Comparison of ENCODE assay signal across 8 mouse cellular contexts in the genomic region with DNA sequence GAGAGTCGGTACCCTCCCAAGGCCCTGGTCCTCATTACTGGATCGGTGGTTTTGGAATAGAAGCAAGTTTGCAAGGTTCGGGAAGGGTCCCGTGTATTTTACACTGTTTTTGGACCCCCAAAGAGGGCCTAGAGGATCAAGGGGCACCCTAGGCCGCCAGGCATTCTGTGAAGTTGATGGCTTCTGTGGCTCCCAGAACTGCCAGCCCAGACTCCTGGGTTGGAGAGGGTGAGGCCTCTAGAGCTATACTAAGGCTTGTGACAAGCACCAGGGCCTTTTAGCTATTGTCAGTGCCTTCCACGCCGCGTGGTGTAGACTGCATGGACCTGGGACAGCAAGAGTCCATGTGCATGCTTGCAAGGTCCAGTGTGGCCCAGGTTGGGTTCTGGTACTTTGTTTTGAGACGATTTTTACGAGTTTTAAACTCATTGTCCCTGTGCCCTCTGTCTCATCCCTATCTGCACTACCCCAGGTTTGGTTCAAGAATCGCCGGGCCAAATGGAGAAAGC. TPM values are rescaled to one million over a fixed set of nuclear protein-coding genes. Genes with fewer than 3 reads are reported as not detected.
A peak's percentile ranks its signal among the peaks of the same experiment; 100 is the strongest.
DNase-seq lines count a peak whose midpoint lies in the region; ATAC-seq and TF ChIP-seq lines count a peak whose summit lies in the region.

No protein-coding gene starts in this region.

- WGBS in forebrain, embryonic 11.5 days = 2% methylated on average over 12 of the region's 12 CpGs
- under 1% methylated on average over 12 of the region's 12 CpGs for WGBS in forebrain, embryonic 13.5 days
- 13% methylated on average over 12 of the region's 12 CpGs for WGBS in lung, embryonic 14.5 days
- 13% methylated on average over 12 of the region's 12 CpGs for WGBS in lung, adult 2 months
- 1% methylated on average over 12 of the region's 12 CpGs for WGBS in limb, embryonic 14.5 days

- TF ChIP-seq POLR2A in lung, adult 2 months (IDR thresholded peaks at IDR 0.05; ENCODE audit: borderline replicate concordance, extremely low read depth, low read depth, low read length) = no peak
- TF ChIP-seq POLR2A in limb, embryonic 14.5 days (IDR thresholded peaks at IDR 0.05; ENCODE audit: borderline replicate concordance, extremely low read depth, insufficient read depth, insufficient read length) = no peak

- H3K36me3 ChIP-seq in forebrain, embryonic 11.5 days (ENCODE audit: control insufficient read depth, insufficient read depth, low read length) = no peaks in the 10 kb centered on the region
- no peaks in the 10 kb centered on the region for H3K36me3 ChIP-seq in forebrain, embryonic 13.5 days (ENCODE audit: poor library complexity, severe bottlenecking)
- H3K36me3 ChIP-seq in lung, embryonic 14.5 days (ENCODE audit: insufficient read depth) = no peaks in the 10 kb centered on the region
- no peaks in the 10 kb centered on the region for H3K36me3 ChIP-seq in limb, embryonic 14.5 days (ENCODE audit: control insufficient read depth, insufficient read depth, low read length)

- no peak overlapping the region for H3K4me2 ChIP-seq in forebrain, embryonic 11.5 days (ENCODE audit: low read depth, low read length, severe bottlenecking)
- no peak overlapping the region for H3K4me2 ChIP-seq in forebrain, embryonic 13.5 days
- peak overlapping the region; percentile 44; the same call in 1 of the 2 replicates for H3K4me2 ChIP-seq in lung, embryonic 14.5 days
- H3K4me2 ChIP-seq in limb, embryonic 14.5 days (replicated peaks; ENCODE audit: low read depth, low read length, severe bottlenecking) = peak overlapping the region; percentile 25

- no peak for TF ChIP-seq CTCF in lung, embryonic 14.5 days (IDR thresholded peaks at IDR 0.05; ENCODE audit: low read depth)
- no peak for TF ChIP-seq CTCF in lung, adult 2 months (IDR thresholded peaks at IDR 0.05; ENCODE audit: insufficient read depth, low read length)
- no peak for TF ChIP-seq CTCF in layer of hippocampus, adult 2 months (conservative IDR thresholded peaks at IDR 0.05)

- no peak overlapping the region for H3K9ac ChIP-seq in forebrain, embryonic 11.5 days (ENCODE audit: low read length)
- H3K9ac ChIP-seq in forebrain, embryonic 13.5 days = no peak overlapping the region
- no peak overlapping the region for H3K9ac ChIP-seq in lung, embryonic 14.5 days
- no peak overlapping the region for H3K9ac ChIP-seq in limb, embryonic 14.5 days (ENCODE audit: low read depth, low read length, severe bottlenecking)

- no peak for ATAC-seq in forebrain, embryonic 11.5 days (replicated peaks; ENCODE audit: low FRiP score)
- no peak for ATAC-seq in forebrain, embryonic 13.5 days
- no peak for ATAC-seq in lung, embryonic 14.5 days (ENCODE audit: insufficient read depth)
- ATAC-seq in limb, embryonic 14.5 days (ENCODE audit: low FRiP score, low read depth) = no peak

- H3K27ac ChIP-seq in forebrain, embryonic 11.5 days (ENCODE audit: low read depth, low read length) = no peak overlapping the region
- H3K27ac ChIP-seq in forebrain, embryonic 13.5 days = no peak overlapping the region
- no peak overlapping the region for H3K27ac ChIP-seq in lung, embryonic 14.5 days (ENCODE audit: low read depth)
- no peak overlapping the region for H3K27ac ChIP-seq in limb, embryonic 14.5 days (replicated peaks; ENCODE audit: low read depth, low read length)
- H3K27ac ChIP-seq in layer of hippocampus, adult 2 months = no peak overlapping the region

- H3K9me3 ChIP-seq in forebrain, embryonic 11.5 days (ENCODE audit: control insufficient read depth, low read length) = no peaks in the 10 kb centered on the region
- H3K9me3 ChIP-seq in forebrain, embryonic 13.5 days (replicated peaks) = no peaks in the 10 kb centered on the region
- no peaks in the 10 kb centered on the region for H3K9me3 ChIP-seq in lung, embryonic 14.5 days (ENCODE audit: low read depth, low read length)
- no peaks in the 10 kb centered on the region for H3K9me3 ChIP-seq in limb, embryonic 14.5 days (ENCODE audit: control insufficient read depth, low read length)

- peak; percentile 60 for DNase-seq in forebrain, embryonic 11.5 days (ENCODE audit: low spot score)
- DNase-seq in lung, embryonic 14.5 days = peak; percentile 21
- no peak for DNase-seq in lung, adult 2 months
- DNase-seq in limb, embryonic 14.5 days (ENCODE audit: low spot score) = no peak
- peak; percentile 36 for DNase-seq in yolk sac, embryonic 10.5 days (ENCODE audit: low spot score)
- DNase-seq in gastrocnemius, postnatal 25 days = no peak
- no peak for DNase-seq in layer of hippocampus, adult 2 months (ENCODE audit: low spot score in 2 of 2)

- peaks cover 11% of the 10 kb centered on the region; the same call in 1 of the 2 replicates for H3K4me1 ChIP-seq in forebrain, embryonic 11.5 days (replicated peaks; ENCODE audit: control insufficient read depth, insufficient read depth, low read length)
- peaks cover 28% of the 10 kb centered on the region for H3K4me1 ChIP-seq in forebrain, embryonic 13.5 days
- H3K4me1 ChIP-seq in lung, embryonic 14.5 days (ENCODE audit: insufficient read depth) = no peaks in the 10 kb centered on the region
- H3K4me1 ChIP-seq in lung, adult 2 months (ENCODE audit: control insufficient read depth, insufficient read depth, low read length) = peaks cover 11% of the 10 kb centered on the region
- H3K4me1 ChIP-seq in limb, embryonic 14.5 days (ENCODE audit: control insufficient read depth, insufficient read depth, low read length) = peaks cover 14% of the 10 kb centered on the region

- no peak overlapping the region for H3K4me3 ChIP-seq in forebrain, embryonic 11.5 days (ENCODE audit: low read depth, low read length)
- H3K4me3 ChIP-seq in forebrain, embryonic 13.5 days = no peak overlapping the region
- H3K4me3 ChIP-seq in lung, embryonic 14.5 days (ENCODE audit: low read depth, low read length) = no peak overlapping the region; the same call in 1 of the 2 replicates
- H3K4me3 ChIP-seq in lung, adult 2 months (replicated peaks; ENCODE audit: extremely low read depth, low read depth, low read length) = no peak overlapping the region
- H3K4me3 ChIP-seq in limb, embryonic 14.5 days (replicated peaks; ENCODE audit: low read length) = peak overlapping the region; percentile 20; the same call in 1 of the 2 replicates
- H3K4me3 ChIP-seq in layer of hippocampus, adult 2 months = no peak overlapping the region

- H3K27me3 ChIP-seq in forebrain, embryonic 11.5 days (ENCODE audit: control insufficient read depth, insufficient read depth, low read length) = peaks cover 78% of the 10 kb centered on the region
- peaks cover 97% of the 10 kb centered on the region for H3K27me3 ChIP-seq in forebrain, embryonic 13.5 days
- H3K27me3 ChIP-seq in lung, embryonic 14.5 days (ENCODE audit: insufficient read depth, low read length) = peaks cover 89% of the 10 kb centered on the region
- peaks cover 93% of the 10 kb centered on the region for H3K27me3 ChIP-seq in limb, embryonic 14.5 days (ENCODE audit: control insufficient read depth, insufficient read depth, low read length)

RNA-seq across cellular contexts. Expression of gene Pitx2, which starts 18.2 kb away (rescaled TPM):
- polyA plus RNA-seq in forebrain, embryonic 11.5 days (2014; fragmentation: Nextera tagmentation; extraction: Ambion mirVana) = 9.2 and 11.9 TPM in 2 replicates
- polyA plus RNA-seq in forebrain, embryonic 13.5 days (2015; fragmentation: Nextera tagmentation; extraction: Ambion mirVana) = 7.2 and 22.8 TPM in 2 replicates
- polyA plus RNA-seq in lung, embryonic 14.5 days (2014; fragmentation: Nextera tagmentation; extraction: Ambion mirVana) = 0.87 and 5.1 TPM in 2 replicates
- 0.96 and 2.1 TPM in 2 replicates for polyA plus RNA-seq in lung, adult 2 months (2012; rRNA removed)
- 13.3 and 16.0 TPM in 2 replicates for polyA plus RNA-seq in limb, embryonic 14.5 days (2012; rRNA removed)
- polyA plus RNA-seq in limb, embryonic 14.5 days (2014; fragmentation: Nextera tagmentation; extraction: Ambion mirVana) = 11.9 and 12.2 TPM in 2 replicates
- total RNA-seq in gastrocnemius, postnatal 25 days (2021) = 10 to 100 TPM in 1 of 2 experiments, 1 to 10 TPM in 1; 5.2 to 24.5 TPM
- total RNA-seq in layer of hippocampus, adult 2 months (2021) = not detected

Comparison
In these comparisons a context has a peak if more than half of its experiments do, and no peak if none do; other contexts are left out.
1. DNase-seq: peak in forebrain, embryonic 11.5 days (single experiment), lung, embryonic 14.5 days (single experiment) and yolk sac, embryonic 10.5 days (single experiment); none in lung, adult 2 months (single experiment), limb, embryonic 14.5 days (single experiment), gastrocnemius, postnatal 25 days (single experiment) and layer of hippocampus, adult 2 months (0 of 2).
2. H3K4me2 ChIP-seq: peak in lung, embryonic 14.5 days (single experiment) and limb, embryonic 14.5 days (single experiment); none in forebrain, embryonic 11.5 days (single experiment) and forebrain, embryonic 13.5 days (single experiment).